Mouse (Mus musculus) forebrain, postnatal 0 days (tissue): ENCODE measurements around the gene Prdm15. TPM values are rescaled to one million over a fixed set of nuclear protein-coding genes. Genes with fewer than 3 reads are reported as not detected.

Source experiments
- ATAC-seq: fragments of 200-750 bp; cut with Nextera tagmentation; 2 replicates; pipeline ENCODE4 v1.8.0; 2017; ENCODE audit warnings: mild to moderate bottlenecking, moderate library complexity
- DNase-seq: peaks from one replicate; pipeline ENCODE4 v3.0.0-alpha.2; 2015
- H3K27ac ChIP-seq: fragments of 300-500 bp; sonication (generic); 2 replicates; pipeline ENCODE4 v1.5.1; 2014; ENCODE audit warnings: low read depth, mild to moderate bottlenecking, antibody characterized with exemption, low read length, moderate library complexity, mixed read lengths
- H3K27me3 ChIP-seq: fragments of 300-500 bp; sonication (generic); 2 replicates; pipeline ENCODE4 v1.6.1; 2014; ENCODE audit warnings: mild to moderate bottlenecking, low read length, mixed read lengths; ENCODE audit not compliant: insufficient read depth
- H3K36me3 ChIP-seq: fragments of 300-500 bp; sonication (generic); 2 replicates; pipeline ENCODE4 v1.6.1; 2014; ENCODE audit warnings: mild to moderate bottlenecking, moderate library complexity; ENCODE audit not compliant: insufficient read depth
- H3K4me1 ChIP-seq: fragments of 300-500 bp; sonication (generic); 2 replicates; pipeline ENCODE4 v1.6.1; 2014; ENCODE audit warnings: antibody characterized with exemption; ENCODE audit not compliant: insufficient read depth
- H3K4me2 ChIP-seq: fragments of 300-500 bp; sonication (generic); 2 replicates; pipeline ENCODE4 v1.6.1; 2014; ENCODE audit warnings: low read depth, mild to moderate bottlenecking, moderate library complexity
- H3K4me3 ChIP-seq: fragments of 300-500 bp; sonication (generic); 2 replicates; pipeline ENCODE4 v1.5.1; 2014; ENCODE audit warnings: low read depth, low read length, mixed read lengths
- H3K9ac ChIP-seq: fragments of 300-500 bp; sonication (generic); 2 replicates; pipeline ENCODE4 v1.6.1; 2014; ENCODE audit warnings: mild to moderate bottlenecking
- H3K9me3 ChIP-seq: fragments of 300-500 bp; sonication (generic); 2 replicates; pipeline ENCODE4 v1.6.1; 2016; ENCODE audit warnings: low read length
- CTCF ChIP-seq: sonication (generic); IDR thresholded peaks from 2 replicates; pipeline ENCODE4 v1.5.1; 2016; ENCODE audit warnings: antibody characterized with exemption, control low read depth, low read depth
- WGBS: fragments of 180-500 bp; shearing (Covaris S2); extraction: QIAGEN DNeasy Blood & Tissue Kit; methylation state at CpG from one replicate; pipeline ENCODE4 v1.1.7; 2014; 5-methylcytosine and 5-hydroxymethylcytosine counted together
- polyA plus RNA-seq: library from polyadenylated mRNA; unstranded; fragments of >200 nt; fragmentation: Nextera tagmentation; extraction: Ambion mirVana; gene quantifications from 2 replicates; pipeline ENCODE4 v1.2.1, GENCODE M21; 2015
- total RNA-seq: library from RNA; depleted of rRNA; stranded (reverse); fragments of >200 nt; gene quantifications from 2 replicates; pipeline ENCODE4 v1.2.3, GENCODE M21; 2014

Prdm15 gene
- total and polyA plus RNA-seq, 2 experiments from 2014 or later: 4.2 to 18.3 TPM

DNA sequence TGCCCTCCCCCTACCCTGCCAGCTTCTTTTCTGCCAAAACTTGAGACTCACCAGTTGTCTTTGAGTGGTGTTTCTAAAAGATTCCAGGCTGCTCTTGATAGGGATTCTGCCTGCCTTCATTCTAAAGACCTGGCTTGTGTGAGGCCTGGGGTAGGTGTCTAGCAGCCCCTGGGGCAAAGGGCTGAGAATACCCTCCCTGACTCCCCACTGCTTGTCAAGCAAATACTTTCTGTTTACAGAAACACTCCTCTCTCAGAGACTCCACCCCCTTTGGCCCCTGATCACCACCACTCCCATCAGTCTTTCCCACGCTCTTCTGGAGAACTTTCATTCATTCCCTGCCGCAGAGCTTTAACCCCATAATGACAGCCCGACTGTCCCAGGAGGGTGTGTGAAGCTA, 85.1 kb downstream of the Prdm15 start:
- Histone ChIP-seq H3K4me2 (no peak overlapping the region), H3K36me3 (no peaks in the 10 kb centered on the region), H3K27me3 (peaks cover 33% of the 10 kb centered on the region), H3K9me3 (no peaks in the 10 kb centered on the region), H3K27ac (no peak overlapping the region), H3K4me3 (no peak overlapping the region), H3K9ac (no peak overlapping the region), H3K4me1 (peaks cover 4% of the 10 kb centered on the region; the same call in 1 of the 2 replicates)
- TF ChIP-seq CTCF: no peak
- ATAC-seq (no peak), DNase-seq (no peak)
- WGBS: 37% methylated on average over 3 of the region's 3 CpGs

DNA sequence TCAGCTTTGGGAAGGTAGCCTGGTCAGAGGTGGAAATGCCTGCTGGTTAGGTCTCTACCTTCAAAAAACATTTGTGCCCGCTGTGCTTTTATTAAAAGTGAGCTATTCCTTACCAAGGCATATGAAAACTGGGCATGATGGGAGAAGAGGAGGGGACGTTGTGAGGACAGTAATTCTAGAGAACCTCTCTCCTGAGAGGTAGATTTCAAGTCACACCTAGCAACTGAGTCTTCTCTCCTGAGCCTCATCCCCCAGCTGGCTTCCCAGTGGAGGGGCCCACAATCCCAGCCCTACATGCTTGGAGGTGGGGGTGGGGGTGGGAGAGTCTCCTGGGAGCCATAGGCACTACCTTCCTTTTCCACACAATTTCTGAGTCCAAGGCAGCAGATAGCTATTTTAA, 87.0 kb downstream of the Prdm15 start:
- DNase-seq (no peak), ATAC-seq (no peak)
- Histone ChIP-seq H3K9me3 (no peaks in the 10 kb centered on the region), H3K27me3 (peaks cover 39% of the 10 kb centered on the region), H3K4me1 (peaks cover 4% of the 10 kb centered on the region; the same call in 1 of the 2 replicates), H3K4me2 (no peak overlapping the region), H3K27ac (no peak overlapping the region), H3K36me3 (no peaks in the 10 kb centered on the region), H3K9ac (no peak overlapping the region), H3K4me3 (no peak overlapping the region)
- no peak for TF ChIP-seq CTCF
- WGBS: 62% methylated on average over 2 of the region's 2 CpGs

GRCm38 (mm10) chr16:97763990-97764340, 87.7 kb downstream of the Prdm15 start:
- H3K4me2 ChIP-seq: peak overlapping the region; percentile 56
- peaks cover 4% of the 10 kb centered on the region; the same call in 1 of the 2 replicates for H3K4me1 ChIP-seq
- DNase-seq: peak; percentile 10
- TF ChIP-seq CTCF: no peak
- peak overlapping the region; percentile 40 for H3K4me3 ChIP-seq
- no peaks in the 10 kb centered on the region for H3K36me3 ChIP-seq
- no peaks in the 10 kb centered on the region for H3K9me3 ChIP-seq
- H3K9ac ChIP-seq: no peak overlapping the region
- WGBS: 10% methylated on average over 13 of the region's 13 CpGs
- ATAC-seq: no peak
- no peak overlapping the region for H3K27ac ChIP-seq
- H3K27me3 ChIP-seq: peaks cover 39% of the 10 kb centered on the region

- Histone ChIP-seq H3K4me1 (peaks cover 4% of the 10 kb centered on the region; the same call in 1 of the 2 replicates), H3K4me2 (peak within 1 kb of the TSS; percentile 56), H3K4me3 (peak within 1 kb of the TSS; percentile 40), H3K36me3 (no peaks in the 10 kb centered on the region), H3K27ac (no peak within 1 kb of the TSS), H3K9ac (0 out of 2 replicates have a peak within 1 kb of the TSS, but pooled peaks have one; percentile 10), H3K27me3 (peaks cover 39% of the 10 kb centered on the region), H3K9me3 (no peaks in the 10 kb centered on the region)
- TF ChIP-seq CTCF: no peak
- WGBS: 1% methylated on average over 87 of the region's 88 CpGs
- ATAC-seq: peak; percentile 38; the same call in 1 of the 2 replicates
- DNase-seq: peak; percentile 3
Measured at GRCm38 (mm10) chr16:97763061-97763989, 88.3 kb downstream of the Prdm15 start, which contains the start of gene Ripk4. Gene Ripk4 (minus strand): TSS chr16:97763787.

- Histone ChIP-seq H3K36me3 (no peaks in the 10 kb centered on the region), H3K9me3 (no peaks in the 10 kb centered on the region), H3K4me1 (peaks cover 4% of the 10 kb centered on the region; the same call in 1 of the 2 replicates), H3K9ac (no peak overlapping the region), H3K27ac (no peak overlapping the region), H3K27me3 (peaks cover 39% of the 10 kb centered on the region), H3K4me3 (no peak overlapping the region), H3K4me2 (no peak overlapping the region)
- ATAC-seq: no peak
- 51% methylated on average over 2 of the region's 2 CpGs for WGBS
- DNase-seq: no peak
- TF ChIP-seq CTCF: no peak
Measured at GRCm38 (mm10) chr16:97761782-97762181, 89.9 kb downstream of the Prdm15 start.

GRCm38 (mm10) chr16:97759681-97760080, 92.0 kb downstream of the Prdm15 start:
- Histone ChIP-seq H3K9me3 (no peaks in the 10 kb centered on the region), H3K9ac (no peak overlapping the region), H3K27me3 (peaks cover 32% of the 10 kb centered on the region), H3K27ac (no peak overlapping the region), H3K4me1 (peaks cover 4% of the 10 kb centered on the region; the same call in 1 of the 2 replicates), H3K36me3 (no peaks in the 10 kb centered on the region), H3K4me2 (no peak overlapping the region), H3K4me3 (no peak overlapping the region)
- ATAC-seq (no peak), DNase-seq (no peak)
- 11% methylated on average over 3 of the region's 3 CpGs for WGBS
- TF ChIP-seq CTCF: no peak

- Histone ChIP-seq H3K9ac (no peak overlapping the region), H3K27ac (no peak overlapping the region), H3K4me2 (no peak overlapping the region), H3K4me1 (peaks cover 4% of the 10 kb centered on the region; the same call in 1 of the 2 replicates), H3K27me3 (peaks cover 19% of the 10 kb centered on the region), H3K9me3 (no peaks in the 10 kb centered on the region), H3K36me3 (no peaks in the 10 kb centered on the region), H3K4me3 (no peak overlapping the region)
- DNase-seq (no peak), ATAC-seq (no peak)
- 78% methylated on average over 2 of the region's 2 CpGs for WGBS
- TF ChIP-seq CTCF: no peak
Measured at GRCm38 (mm10) chr16:97758288-97758687, 93.4 kb downstream of the Prdm15 start.
